Mouse (Mus musculus): Measurements from ENCODE around the gene 4931406P16Rik. TPM values are rescaled to one million over a fixed set of nuclear protein-coding genes. Genes with fewer than 3 reads are reported as not detected.

4931406P16Rik gene
- polyA plus RNA-seq, 1 experiment from 2014 or later, result 34.4 TPM

DNA sequence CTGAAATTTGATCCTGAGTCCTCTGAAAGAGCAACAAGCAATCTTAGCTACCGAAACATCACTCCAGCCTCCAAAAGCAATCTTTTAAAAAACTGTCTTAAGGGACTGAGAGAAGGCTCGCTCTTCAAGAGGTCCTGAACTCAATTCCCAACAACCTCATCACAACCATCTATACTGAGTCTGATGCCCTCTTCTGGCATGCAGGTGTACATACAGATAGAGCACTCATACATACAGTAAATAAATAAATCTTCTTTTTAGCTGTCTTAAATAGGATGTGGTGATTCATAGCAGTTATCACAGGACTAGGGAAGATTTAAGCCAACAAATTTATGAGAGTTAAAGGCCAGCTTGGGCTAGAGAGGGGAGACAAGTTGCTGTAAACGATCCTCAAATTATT, 117.7 kb downstream of the 4931406P16Rik start:
- H3K27ac ChIP-seq, result no peak overlapping the region
- no peaks in the 10 kb centered on the region for H3K27me3 ChIP-seq

DNA sequence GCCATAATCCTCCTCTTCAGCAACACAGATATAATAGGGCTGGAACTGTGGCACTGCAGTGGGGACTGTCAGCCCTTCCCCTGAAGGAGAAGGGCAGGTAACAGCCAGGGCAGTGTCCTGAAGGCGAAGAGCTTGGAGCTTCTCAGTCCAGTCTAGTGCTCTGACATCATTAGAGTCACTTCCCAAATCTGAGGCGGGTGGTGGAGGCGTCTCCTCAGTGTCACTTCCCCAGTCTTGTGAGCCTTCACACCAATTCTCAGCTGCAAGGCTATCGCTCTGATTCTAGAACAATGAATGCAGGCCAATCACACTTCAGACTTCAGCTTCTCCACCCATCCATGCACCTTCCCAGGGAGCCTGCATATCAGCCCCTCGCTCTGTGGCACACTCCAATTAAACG, 120.5 kb downstream of the 4931406P16Rik start:
- no peaks in the 10 kb centered on the region for H3K9me3 ChIP-seq
- H3K36me3 ChIP-seq, result peaks cover 48% of the 10 kb centered on the region
- no peak overlapping the region for H3K4me2 ChIP-seq
- ATAC-seq (ENCODE audit: low FRiP score), result no peak
- WGBS, result 91% methylated on average over 6 of the region's 6 CpGs
- no peak overlapping the region for H3K27ac ChIP-seq
- H3K4me3 ChIP-seq, result no peak overlapping the region
- no peaks in the 10 kb centered on the region for H3K27me3 ChIP-seq
- H3K9ac ChIP-seq, result no peak overlapping the region
- H3K4me1 ChIP-seq (replicated peaks), result peaks cover 11% of the 10 kb centered on the region

More for the DNA sequence above, 117.7 kb downstream of the 4931406P16Rik start:
- peaks cover 30% of the 10 kb centered on the region for H3K36me3 ChIP-seq
- ATAC-seq (ENCODE audit: low FRiP score), result no peak
- peak overlapping the region; percentile 99 for H3K4me3 ChIP-seq
- H3K4me1 ChIP-seq (replicated peaks), result peaks cover 11% of the 10 kb centered on the region
- whole genome bisulfite sequencing, result 57% methylated on average over 3 of the region's 3 CpGs
- peak overlapping the region; percentile 85 for H3K4me2 ChIP-seq
- peak overlapping the region; percentile 95 for H3K9ac ChIP-seq
- no peaks in the 10 kb centered on the region for H3K9me3 ChIP-seq

DNA sequence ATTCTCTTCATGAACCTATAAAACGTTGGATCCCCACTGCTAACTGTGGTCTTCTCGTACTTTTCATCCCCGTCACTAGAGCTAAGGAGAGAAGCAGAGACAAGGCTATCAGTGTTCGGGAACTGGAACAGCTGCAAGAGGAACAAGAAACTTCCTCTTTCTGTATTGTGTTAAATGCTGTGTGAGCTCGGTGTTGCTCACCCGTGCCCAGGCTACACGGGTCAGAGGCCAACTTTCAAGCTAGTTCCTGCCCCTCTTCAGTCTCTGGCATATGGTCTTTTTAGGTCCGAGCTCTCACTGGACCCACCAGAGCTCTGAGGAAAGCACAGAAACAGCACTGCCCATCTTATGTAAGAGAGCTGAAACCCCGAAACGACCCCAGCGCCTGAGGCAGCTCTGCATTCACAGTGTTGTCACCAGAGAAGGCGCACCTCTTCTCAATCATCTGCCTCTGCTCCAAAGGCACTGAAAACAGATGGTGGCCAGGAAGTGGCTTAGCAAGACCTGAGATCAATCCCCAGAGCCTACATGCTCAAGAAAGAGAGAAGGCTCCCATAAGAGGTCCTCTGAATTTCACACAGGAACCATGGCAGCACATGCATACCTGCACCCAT, 123.9 kb downstream of the 4931406P16Rik start:
- H3K36me3 ChIP-seq, result peaks cover 77% of the 10 kb centered on the region
- no peak for ATAC-seq (ENCODE audit: low FRiP score)
- no peak overlapping the region for H3K27ac ChIP-seq
- H3K4me2 ChIP-seq, result no peak overlapping the region
- no peak overlapping the region for H3K4me3 ChIP-seq
- WGBS, result 90% methylated on average over 12 of the region's 12 CpGs
- H3K9ac ChIP-seq, result no peak overlapping the region
- H3K27me3 ChIP-seq, result no peaks in the 10 kb centered on the region
- no peaks in the 10 kb centered on the region for H3K4me1 ChIP-seq (replicated peaks)
- no peaks in the 10 kb centered on the region for H3K9me3 ChIP-seq

Other genes starting within 250 kb of the 4931406P16Rik start
- gene Scgb1b30, start 218.1 kb downstream of the 4931406P16Rik start, polyA plus RNA-seq (2015; fragmentation: Nextera tagmentation; extraction: Ambion mirVana), result not detected in 2 replicates
- gene Wtip, start 180.3 kb downstream of the 4931406P16Rik start, polyA plus RNA-seq (2015; fragmentation: Nextera tagmentation; extraction: Ambion mirVana), result 3.1 and 4.6 TPM in 2 replicates
- 195 and 198 TPM in 2 replicates for gene Uba2, start 144.0 kb downstream of the 4931406P16Rik start, polyA plus RNA-seq (2015; fragmentation: Nextera tagmentation; extraction: Ambion mirVana)
- 82.7 and 87.9 TPM in 2 replicates for gene Pdcd2l, start 116.9 kb downstream of the 4931406P16Rik start, polyA plus RNA-seq (2015; fragmentation: Nextera tagmentation; extraction: Ambion mirVana)
- gene Gpi1, start 83.2 kb downstream of the 4931406P16Rik start, polyA plus RNA-seq (2015; fragmentation: Nextera tagmentation; extraction: Ambion mirVana), result 216 TPM in 2 replicates
- not detected in 2 replicates for gene Gm6096, start 62.5 kb downstream of the 4931406P16Rik start, polyA plus RNA-seq (2015; fragmentation: Nextera tagmentation; extraction: Ambion mirVana)
- gene Lsm14a, start 79.8 kb upstream of the 4931406P16Rik start, polyA plus RNA-seq (2015; fragmentation: Nextera tagmentation; extraction: Ambion mirVana), result 67.3 and 68.1 TPM in 2 replicates